Mouse (Mus musculus): Measurements from ENCODE around the gene Plekhg2. TPM values are rescaled to one million over a fixed set of nuclear protein-coding genes. Genes with fewer than 3 reads are reported as not detected.
A peak's percentile ranks its signal among the peaks of the same experiment; 100 is the strongest.

The Plekhg2 gene
- polyA plus RNA-seq, 1 experiment from 2014 or later, result 21.4 TPM

DNA sequence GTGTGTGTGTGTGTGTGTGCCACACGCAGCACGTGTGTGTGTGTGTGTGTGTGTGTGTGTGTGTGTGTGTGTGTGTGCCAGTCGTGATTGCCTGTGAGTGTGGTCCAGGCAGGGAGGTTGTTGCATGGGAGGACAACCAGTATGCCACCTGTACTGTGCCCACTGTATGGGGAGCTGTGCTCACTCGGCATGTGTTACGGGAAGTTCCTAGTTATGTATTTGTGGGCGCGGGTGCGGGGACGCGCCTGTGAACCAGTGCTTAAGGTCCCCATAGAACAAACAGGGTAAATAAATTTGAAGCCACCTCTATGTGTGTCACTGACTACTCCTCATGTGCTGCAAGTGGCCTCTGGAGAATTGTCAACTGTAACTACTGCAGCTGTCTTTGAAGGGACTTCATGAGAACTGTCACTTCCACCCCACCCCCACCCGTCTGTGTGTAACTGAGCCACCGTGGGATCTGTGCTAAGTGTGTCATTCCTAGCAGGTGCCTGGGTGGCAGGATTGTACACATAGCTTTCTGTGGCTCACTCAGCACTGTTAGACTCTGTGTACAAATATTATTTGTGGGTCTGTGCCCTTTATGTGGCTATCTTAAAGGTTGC is 10.1 kb upstream of the Plekhg2 start:
- no peak for ATAC-seq (ENCODE audit: low FRiP score)
- Histone ChIP-seq H3K4me3 (replicated peaks) (no peak overlapping the region), H3K4me2 (peak overlapping the region; percentile 49), H3K36me3 (peaks cover 10% of the 10 kb centered on the region), H3K27me3 (replicated peaks) (no peaks in the 10 kb centered on the region), H3K27ac (replicated peaks) (peak overlapping the region; percentile 77; the same call in 1 of the 2 replicates), H3K9ac (replicated peaks) (no peak overlapping the region), H3K4me1 (peaks cover 45% of the 10 kb centered on the region), H3K9me3 (replicated peaks) (no peaks in the 10 kb centered on the region)
- WGBS, result 78% methylated on average over 10 of the region's 12 CpGs

DNA sequence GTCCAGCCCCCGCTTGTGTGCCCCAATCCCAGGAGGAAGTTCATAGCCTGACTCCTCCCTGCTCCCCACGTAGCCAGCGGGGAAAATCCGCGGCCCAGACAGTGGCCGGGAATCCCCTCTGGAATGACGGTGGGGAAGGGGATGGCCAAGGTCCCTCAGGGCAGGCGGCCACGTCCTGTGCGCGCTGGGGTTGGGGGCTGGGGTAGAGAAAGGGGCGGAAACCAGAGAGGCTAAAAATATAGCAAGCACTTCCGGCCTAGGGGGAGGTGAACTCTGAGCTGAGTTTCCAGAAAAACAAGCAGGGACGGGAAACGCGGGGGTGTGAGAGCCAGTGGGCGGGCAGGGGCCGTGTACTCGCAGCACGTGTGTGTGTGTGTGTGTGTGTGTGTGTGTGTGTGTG is 9.5 kb upstream of the Plekhg2 start:
- 0 out of 2 replicates have a peak overlapping the region, but pooled peaks have one; percentile 8 for H3K9ac ChIP-seq (replicated peaks)
- H3K36me3 ChIP-seq, result peaks cover 9% of the 10 kb centered on the region
- peak overlapping the region; percentile 77 for H3K27ac ChIP-seq (replicated peaks)
- H3K4me2 ChIP-seq, result peak overlapping the region; percentile 49
- no peaks in the 10 kb centered on the region for H3K27me3 ChIP-seq (replicated peaks)
- H3K4me1 ChIP-seq, result peaks cover 50% of the 10 kb centered on the region
- ATAC-seq (ENCODE audit: low FRiP score), result no peak
- 16% methylated on average over 20 of the region's 20 CpGs for WGBS
- peak overlapping the region; percentile 16; the same call in 1 of the 2 replicates for H3K4me3 ChIP-seq (replicated peaks)
- H3K9me3 ChIP-seq (replicated peaks), result no peaks in the 10 kb centered on the region

DNA sequence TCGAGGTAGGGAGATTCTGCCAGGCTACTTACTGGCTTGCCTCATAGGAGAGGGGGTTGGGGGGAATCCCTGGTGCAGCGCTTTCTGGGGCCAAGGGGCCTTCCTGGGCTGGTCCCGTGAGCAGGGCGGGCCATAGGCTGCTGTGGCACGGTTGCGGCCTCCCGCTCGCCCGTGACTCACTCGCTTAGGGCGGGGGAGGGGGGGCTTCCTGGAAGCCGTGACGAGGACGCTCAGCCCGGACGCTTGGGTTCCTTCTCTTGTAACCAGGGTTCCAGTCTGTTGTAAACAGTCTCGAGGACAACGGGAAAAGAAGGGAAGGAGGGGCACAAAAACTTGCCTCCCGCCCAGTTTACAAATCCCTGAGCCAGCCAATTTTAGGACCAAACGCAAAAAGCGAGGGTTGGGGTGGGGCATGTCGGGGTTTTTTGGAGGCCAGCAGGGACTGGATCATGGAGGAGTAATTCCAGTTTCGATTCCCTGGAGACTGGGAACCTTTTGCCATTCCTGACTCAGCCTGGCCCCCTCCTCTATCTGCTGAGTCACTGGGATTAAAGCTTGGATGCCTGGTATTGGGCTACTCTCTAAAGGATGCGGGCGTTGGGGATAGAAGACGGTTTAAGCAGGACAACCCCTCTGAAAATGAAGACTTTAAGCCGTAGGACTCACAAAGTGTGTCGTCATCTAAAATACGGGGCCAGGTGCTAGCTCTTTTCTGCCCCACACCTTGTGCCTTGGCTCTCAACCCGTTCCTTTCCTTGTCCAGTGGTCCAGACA is 8.8 kb upstream of the Plekhg2 start:
- Histone ChIP-seq H3K9me3 (replicated peaks) (no peaks in the 10 kb centered on the region), H3K36me3 (peaks cover 6% of the 10 kb centered on the region), H3K4me3 (replicated peaks) (0 out of 2 replicates have a peak overlapping the region, but pooled peaks have one; percentile 16), H3K27ac (replicated peaks) (peak overlapping the region; percentile 77), H3K27me3 (replicated peaks) (no peaks in the 10 kb centered on the region), H3K4me2 (peak overlapping the region; percentile 49), H3K4me1 (peaks cover 55% of the 10 kb centered on the region), H3K9ac (replicated peaks) (0 out of 2 replicates have a peak overlapping the region, but pooled peaks have one; percentile 8)
- no peak for ATAC-seq (ENCODE audit: low FRiP score)
- 17% methylated on average over 29 of the region's 30 CpGs for WGBS

DNA sequence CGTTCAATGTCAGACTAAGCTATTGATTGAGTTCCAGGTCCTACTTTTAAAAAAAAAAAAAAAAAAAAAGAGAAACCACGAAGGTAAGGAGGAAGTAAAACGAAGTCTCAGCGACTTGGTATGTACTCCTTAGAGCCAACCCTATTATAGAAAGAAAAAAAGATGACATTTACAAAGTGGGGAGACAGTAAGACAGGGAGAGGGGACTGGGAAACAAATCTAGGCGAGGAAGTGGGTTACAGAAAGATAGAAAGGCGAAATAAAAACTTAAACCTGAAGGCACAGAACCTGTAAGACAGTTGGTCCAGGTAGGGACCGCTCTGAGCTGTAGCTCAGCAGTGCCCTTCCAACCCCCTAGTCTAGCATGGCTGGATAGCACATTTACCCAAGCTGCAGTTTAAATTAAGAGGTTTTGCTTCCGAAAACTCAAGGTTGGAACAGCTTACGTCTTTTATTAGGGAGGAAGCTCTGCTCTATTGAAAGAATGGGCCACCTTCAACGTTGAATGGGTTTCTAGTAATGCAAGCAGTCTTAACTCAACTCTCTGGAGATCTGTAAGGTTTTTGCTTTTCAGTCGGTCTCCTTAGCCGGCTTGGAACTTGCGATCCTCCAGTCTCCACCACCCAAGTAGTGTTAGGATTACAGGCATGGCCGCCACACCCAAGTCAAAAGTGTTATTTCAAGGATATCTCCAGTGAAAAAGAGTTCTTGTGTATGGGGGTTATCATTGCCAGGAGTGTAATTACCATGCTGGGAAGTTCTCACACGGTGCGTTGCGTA is 8.0 kb upstream of the Plekhg2 start, which contains the start of gene Zfp36:
TSS of gene Zfp36 (minus strand) at position 17 of the 780 bp plus-strand sequence.
- Histone ChIP-seq H3K4me3 (replicated peaks) (peak within 1 kb of the TSS; percentile 56), H3K4me2 (peak within 1 kb of the TSS; percentile 79), H3K27ac (replicated peaks) (peak within 1 kb of the TSS; percentile 79), H3K27me3 (replicated peaks) (no peaks in the 10 kb centered on the region), H3K36me3 (peaks cover 2% of the 10 kb centered on the region), H3K9me3 (replicated peaks) (no peaks in the 10 kb centered on the region), H3K4me1 (peaks cover 63% of the 10 kb centered on the region), H3K9ac (replicated peaks) (peak within 1 kb of the TSS; percentile 70)
- 63% methylated on average over 17 of the region's 17 CpGs for WGBS
- ATAC-seq (ENCODE audit: low FRiP score), result no peak

DNA sequence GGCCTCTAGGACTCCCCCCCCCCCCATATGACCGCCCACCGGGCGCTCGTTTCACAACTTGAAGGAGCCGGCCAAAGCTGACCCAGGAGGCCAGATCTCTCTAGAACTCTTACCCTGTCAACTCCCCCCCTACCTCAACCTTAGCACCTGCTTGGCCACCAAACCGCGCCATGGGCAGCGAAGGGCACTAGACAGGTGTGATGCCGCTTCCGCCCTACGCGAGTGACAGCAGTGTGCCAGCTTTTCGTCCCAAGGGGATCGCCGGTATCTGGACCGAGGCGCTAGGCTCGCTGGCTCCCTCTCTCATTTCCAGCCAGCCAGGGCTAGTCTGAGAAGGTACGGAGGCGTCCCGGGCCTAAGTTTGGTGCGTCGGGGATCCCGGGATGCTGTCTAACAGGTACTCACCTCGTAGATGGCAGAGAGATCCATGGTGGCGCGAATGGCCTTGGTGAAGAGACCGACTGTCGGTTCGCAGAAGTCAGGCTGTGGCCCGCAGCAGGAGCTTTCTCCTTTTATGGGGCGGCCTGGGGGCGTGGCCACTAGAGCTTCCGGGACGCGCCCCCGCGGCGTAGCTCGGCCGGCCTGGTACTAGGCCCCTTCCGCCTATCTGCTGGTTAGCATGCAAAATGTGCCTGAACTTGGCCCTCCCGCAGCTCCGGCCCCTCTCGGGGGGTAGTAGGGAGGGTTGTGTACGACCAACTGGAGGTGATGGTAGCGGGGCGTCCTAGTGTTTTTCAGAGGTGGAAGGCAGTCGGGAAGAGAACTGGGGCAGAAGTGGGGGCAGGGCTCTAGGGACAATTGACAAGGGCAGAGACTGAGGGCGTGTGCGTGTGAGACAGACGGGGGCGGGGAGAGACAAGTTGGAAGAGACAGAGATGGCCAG is 6.6 kb upstream of the Plekhg2 start:
- H3K36me3 ChIP-seq, result no peaks in the 10 kb centered on the region
- H3K4me1 ChIP-seq, result peaks cover 68% of the 10 kb centered on the region
- peak overlapping the region; percentile 70 for H3K9ac ChIP-seq (replicated peaks)
- peak overlapping the region; percentile 79 for H3K27ac ChIP-seq (replicated peaks)
- H3K4me2 ChIP-seq, result peak overlapping the region; percentile 79
- ATAC-seq (ENCODE audit: low FRiP score), result peak; percentile 45
- H3K27me3 ChIP-seq (replicated peaks), result no peaks in the 10 kb centered on the region
- no peaks in the 10 kb centered on the region for H3K9me3 ChIP-seq (replicated peaks)
- H3K4me3 ChIP-seq (replicated peaks), result peak overlapping the region; percentile 56
- 1% methylated on average over 53 of the region's 53 CpGs for WGBS

DNA sequence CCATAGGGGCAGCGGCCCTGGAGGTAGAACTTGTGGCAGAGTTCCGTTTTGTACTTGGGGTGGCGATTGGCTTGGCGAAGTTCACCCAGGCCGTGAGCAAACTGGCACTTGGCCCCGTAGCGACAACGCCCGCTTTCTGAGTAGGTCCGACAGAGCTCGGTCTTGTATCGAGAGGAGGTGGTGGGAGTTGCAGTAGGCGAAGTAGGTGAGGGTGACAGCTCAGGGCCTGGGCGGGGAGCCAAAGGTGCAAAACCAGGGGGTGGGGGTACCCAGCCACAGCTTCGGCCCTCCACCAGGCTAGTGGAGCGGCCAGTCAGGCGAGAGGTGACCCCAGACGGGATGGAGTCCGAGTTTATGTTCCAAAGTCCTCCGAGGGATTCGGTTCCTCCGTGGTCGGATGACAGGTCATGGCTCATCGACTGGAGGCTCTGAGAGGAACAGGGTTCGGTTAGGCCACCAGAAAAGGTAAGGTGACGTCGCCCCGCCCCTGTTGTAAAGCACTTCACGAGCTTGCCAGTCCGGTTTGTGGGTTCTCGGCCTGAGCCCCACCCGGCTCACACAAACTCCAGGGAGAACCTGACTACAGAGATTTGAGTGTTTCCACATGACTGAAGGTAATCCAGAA is 5.8 kb upstream of the Plekhg2 start:
- no peak for ATAC-seq (ENCODE audit: low FRiP score)
- Histone ChIP-seq H3K4me1 (peaks cover 70% of the 10 kb centered on the region), H3K4me3 (replicated peaks) (peak overlapping the region; percentile 56), H3K27me3 (replicated peaks) (no peaks in the 10 kb centered on the region), H3K4me2 (peak overlapping the region; percentile 79), H3K36me3 (no peaks in the 10 kb centered on the region), H3K9me3 (replicated peaks) (no peaks in the 10 kb centered on the region), H3K9ac (replicated peaks) (peak overlapping the region; percentile 70), H3K27ac (replicated peaks) (peak overlapping the region; percentile 79; the same call in 1 of the 2 replicates)
- WGBS, result 48% methylated on average over 32 of the region's 32 CpGs

DNA sequence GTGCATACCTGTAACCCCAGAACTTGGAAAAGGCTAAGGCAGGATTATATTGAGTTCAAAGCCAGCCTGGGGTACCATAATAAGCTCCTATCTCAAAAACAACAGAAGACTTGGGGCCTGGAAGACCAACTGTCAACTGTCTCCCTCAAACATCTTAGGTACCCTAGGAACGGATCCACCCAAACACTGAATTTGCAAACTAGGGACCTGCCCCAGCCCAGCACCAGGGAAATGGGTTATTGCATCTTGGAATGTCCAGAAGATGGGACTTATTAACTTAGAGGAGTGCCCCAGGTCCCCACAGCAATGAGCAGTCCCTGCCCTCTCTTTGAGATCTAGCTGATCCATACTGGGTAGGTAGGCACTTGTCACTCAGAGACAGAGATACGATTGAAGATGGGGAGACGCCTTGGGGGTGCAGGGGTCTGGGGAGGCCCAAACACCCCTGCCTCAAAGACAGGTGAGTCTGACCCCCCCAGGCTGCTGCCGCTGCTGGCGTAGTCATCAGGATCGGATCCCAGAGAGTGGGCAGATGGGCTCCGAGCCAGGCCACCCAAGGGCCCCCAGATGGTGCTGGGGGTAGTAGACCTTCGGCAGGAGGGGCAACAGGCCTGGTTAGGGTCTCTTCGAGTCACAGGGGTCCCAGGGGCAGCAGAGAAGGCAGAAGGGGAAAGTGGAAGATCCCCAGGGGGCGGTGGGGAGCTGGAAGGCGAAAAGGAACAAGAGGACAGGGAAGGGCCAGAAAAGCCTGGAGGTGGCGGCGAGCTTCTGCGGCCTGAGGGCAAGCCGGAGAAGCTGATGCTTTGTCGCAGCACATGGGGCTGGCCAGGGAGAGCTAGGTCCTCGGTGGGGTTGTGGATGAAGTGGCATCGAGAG is 5.0 kb upstream of the Plekhg2 start:
- Histone ChIP-seq H3K9ac (replicated peaks) (peak overlapping the region; percentile 70), H3K36me3 (no peaks in the 10 kb centered on the region), H3K4me1 (peaks cover 63% of the 10 kb centered on the region), H3K4me2 (peak overlapping the region; percentile 79), H3K4me3 (replicated peaks) (peak overlapping the region; percentile 56), H3K9me3 (replicated peaks) (no peaks in the 10 kb centered on the region), H3K27ac (replicated peaks) (0 out of 2 replicates have a peak overlapping the region, but pooled peaks have one; percentile 39), H3K27me3 (replicated peaks) (no peaks in the 10 kb centered on the region)
- no peak for ATAC-seq (ENCODE audit: low FRiP score)
- WGBS, result 72% methylated on average over 18 of the region's 18 CpGs

DNA sequence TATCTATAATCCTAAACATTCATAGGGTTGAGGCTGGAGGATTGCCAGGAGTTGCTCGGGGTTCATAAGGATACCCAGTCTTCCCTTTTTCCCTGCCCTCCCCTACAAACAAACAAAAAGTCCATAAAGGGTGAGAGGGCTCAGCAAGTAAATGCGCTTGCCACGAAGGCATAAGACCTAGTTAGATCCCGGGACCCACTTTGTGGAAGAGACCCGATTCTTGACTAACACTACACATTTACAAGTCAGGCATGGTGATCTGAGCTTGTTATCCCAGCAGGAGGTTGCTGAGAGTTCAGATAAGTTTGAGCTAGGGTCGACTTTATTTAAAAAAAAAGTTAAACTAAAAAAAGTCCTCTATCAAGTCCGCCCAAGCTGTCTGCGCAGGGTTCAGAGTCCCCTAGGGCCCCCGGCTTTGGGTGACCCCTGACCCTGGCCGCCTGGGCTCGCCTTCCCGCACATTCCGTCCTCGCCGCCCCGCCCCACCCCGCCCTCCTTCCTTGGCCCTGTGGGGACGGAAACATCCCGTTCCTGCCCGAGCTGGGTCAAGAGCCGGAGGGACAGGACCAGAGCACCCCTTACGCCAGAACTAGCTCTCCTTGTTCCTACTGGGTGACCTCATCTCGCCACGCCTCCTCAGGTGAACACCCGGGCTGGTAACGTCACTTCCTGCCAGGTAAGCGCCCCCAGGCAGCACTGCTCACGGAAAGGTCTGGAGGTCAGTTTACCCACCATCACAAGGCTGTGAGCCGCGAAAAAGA is 3.8 kb upstream of the Plekhg2 start:
- peak overlapping the region; percentile 79 for H3K4me2 ChIP-seq
- H3K27ac ChIP-seq (replicated peaks), result peak overlapping the region; percentile 86
- no peak for ATAC-seq (ENCODE audit: low FRiP score)
- peak overlapping the region; percentile 46 for H3K4me3 ChIP-seq (replicated peaks)
- 5% methylated on average over 30 of the region's 30 CpGs for WGBS
- no peaks in the 10 kb centered on the region for H3K36me3 ChIP-seq
- no peaks in the 10 kb centered on the region for H3K27me3 ChIP-seq (replicated peaks)
- peaks cover 59% of the 10 kb centered on the region for H3K4me1 ChIP-seq
- no peaks in the 10 kb centered on the region for H3K9me3 ChIP-seq (replicated peaks)
- peak overlapping the region; percentile 51 for H3K9ac ChIP-seq (replicated peaks)

DNA sequence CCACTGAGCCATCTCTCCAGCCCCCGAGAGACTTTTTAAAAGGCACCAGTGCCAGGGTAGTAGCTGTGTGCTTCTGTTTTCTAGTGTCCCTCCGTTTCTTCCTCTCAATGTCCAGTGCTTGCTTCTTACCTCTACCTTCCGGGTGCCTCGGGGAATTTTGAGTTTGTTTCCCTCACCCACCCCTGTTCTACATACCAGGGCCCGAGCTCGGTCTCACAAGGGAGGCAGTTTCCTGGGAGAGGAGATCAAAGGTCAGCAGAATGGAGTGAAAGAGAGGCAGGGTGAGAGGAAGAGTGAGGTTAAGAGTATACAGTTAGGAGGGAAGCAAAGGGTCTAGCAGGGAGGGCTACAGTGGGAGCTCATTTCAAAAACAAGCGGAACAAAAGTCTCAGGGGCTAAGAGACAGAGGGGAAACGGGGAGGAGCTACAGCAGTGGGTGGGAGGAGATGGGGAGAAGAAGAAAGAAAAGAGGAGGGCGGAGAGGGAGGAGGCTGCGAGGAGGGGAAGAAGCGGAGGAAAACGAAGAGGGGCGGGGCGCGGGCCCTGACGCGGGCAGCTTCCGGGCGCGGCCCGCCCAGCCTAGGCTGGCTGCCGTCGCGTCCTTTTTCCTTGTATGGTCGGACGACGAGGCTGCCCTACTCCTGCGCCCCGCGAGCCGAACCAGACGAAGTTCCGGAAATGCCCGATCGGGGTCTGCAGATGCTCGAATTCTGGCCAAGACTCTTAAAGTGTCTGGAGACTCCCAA is 3.0 kb upstream of the Plekhg2 start:
- no peaks in the 10 kb centered on the region for H3K36me3 ChIP-seq
- WGBS, result 1% methylated on average over 32 of the region's 36 CpGs
- H3K4me2 ChIP-seq, result peak overlapping the region; percentile 79
- peaks cover 63% of the 10 kb centered on the region for H3K4me1 ChIP-seq
- peak; percentile 2 for ATAC-seq (ENCODE audit: low FRiP score)
- no peaks in the 10 kb centered on the region for H3K9me3 ChIP-seq (replicated peaks)
- H3K27ac ChIP-seq (replicated peaks), result peak overlapping the region; percentile 86
- peak overlapping the region; percentile 46 for H3K4me3 ChIP-seq (replicated peaks)
- H3K9ac ChIP-seq (replicated peaks), result peak overlapping the region; percentile 51
- no peaks in the 10 kb centered on the region for H3K27me3 ChIP-seq (replicated peaks)

Measured in neural tube, embryonic 15.5 days (tissue).